Mouse (Mus musculus) hindbrain, postnatal 0 days (tissue): ENCODE measurements around the gene Slc6a8. TPM values are rescaled to one million over a fixed set of nuclear protein-coding genes. Genes with fewer than 3 reads are reported as not detected.

Experiments
- ATAC-seq: fragments of 200-750 bp; cut with Nextera tagmentation; 2 replicates; pipeline ENCODE4 v1.8.0; 2017; ENCODE audit warnings: mild to moderate bottlenecking, moderate TSS enrichment, moderate library complexity
- DNase-seq: peaks from one replicate; pipeline ENCODE4 v3.0.0-alpha.2; 2015; ENCODE audit warnings: low spot score
- H3K27ac ChIP-seq: fragments of 300-500 bp; sonication (generic); 2 replicates; pipeline ENCODE4 v1.5.1; 2014; ENCODE audit warnings: mild to moderate bottlenecking
- H3K27me3 ChIP-seq: fragments of 300-500 bp; sonication (generic); 2 replicates; pipeline ENCODE4 v1.6.1; 2014; ENCODE audit warnings: low read length, mixed read lengths; ENCODE audit not compliant: insufficient read depth
- H3K36me3 ChIP-seq: fragments of 300-500 bp; sonication (generic); 2 replicates; pipeline ENCODE4 v1.6.1; 2014; ENCODE audit warnings: low read length, mixed read lengths; ENCODE audit not compliant: insufficient read depth
- H3K4me1 ChIP-seq: fragments of 300-500 bp; sonication (generic); 2 replicates; pipeline ENCODE4 v1.6.1; 2014; ENCODE audit warnings: antibody characterized with exemption, low read length, mixed read lengths; ENCODE audit not compliant: insufficient read depth
- H3K4me2 ChIP-seq: fragments of 300-500 bp; sonication (generic); 2 replicates; pipeline ENCODE4 v1.6.1; 2014; ENCODE audit warnings: low read depth, mild to moderate bottlenecking, low read length, moderate library complexity, mixed read lengths
- H3K4me3 ChIP-seq: fragments of 300-500 bp; sonication (generic); 2 replicates; pipeline ENCODE4 v1.5.1; 2014; ENCODE audit warnings: low read length
- H3K9ac ChIP-seq: fragments of 300-500 bp; sonication (generic); replicated peaks from 2 replicates; pipeline ENCODE4 v1.6.1; 2014; ENCODE audit warnings: mild to moderate bottlenecking, low read length, moderate library complexity, mixed read lengths
- H3K9me3 ChIP-seq: fragments of 300-500 bp; sonication (generic); 2 replicates; pipeline ENCODE4 v1.6.1; 2016; ENCODE audit warnings: low read length, mixed read lengths
- CTCF ChIP-seq: IDR thresholded peaks from 2 replicates; pipeline ENCODE4 v1.5.1; 2016; ENCODE audit warnings: antibody characterized with exemption, control low read depth, low read depth
- WGBS: fragments of 180-500 bp; shearing (Covaris S2); extraction: QIAGEN DNeasy Blood & Tissue Kit; methylation state at CpG from one replicate; pipeline ENCODE4 v1.1.7; 2014; 5-methylcytosine and 5-hydroxymethylcytosine counted together
- polyA plus RNA-seq: library from polyadenylated mRNA; unstranded; fragments of >200 nt; fragmentation: Nextera tagmentation; extraction: Ambion mirVana; gene quantifications from 2 replicates; pipeline ENCODE4 v1.2.1, GENCODE M21; 2015
- total RNA-seq: library from RNA; depleted of rRNA; stranded (reverse); fragments of >200 nt; gene quantifications from 2 replicates; pipeline ENCODE4 v1.2.3, GENCODE M21; 2014

Gene Slc6a8
- total and polyA plus RNA-seq, 2 experiments from 2014 or later = 8.2 to 61.1 TPM

GRCm38 (mm10) chrX:73675231-73675630, 2.3 kb downstream of the Slc6a8 start:
- H3K36me3 ChIP-seq = no peaks in the 10 kb centered on the region
- H3K4me3 ChIP-seq = 0 out of 2 replicates have a peak overlapping the region, but pooled peaks have one; percentile 58
- no peak overlapping the region for H3K27ac ChIP-seq
- no peak for TF ChIP-seq CTCF
- H3K4me1 ChIP-seq = no peaks in the 10 kb centered on the region
- no peak overlapping the region; the same call in 1 of the 2 replicates for H3K9ac ChIP-seq
- no peaks in the 10 kb centered on the region for H3K27me3 ChIP-seq
- no peaks in the 10 kb centered on the region for H3K9me3 ChIP-seq
- DNase-seq = no peak
- no peak for ATAC-seq
- 74% methylated on average over 2 of the region's 2 CpGs for WGBS
- H3K4me2 ChIP-seq = peak overlapping the region; percentile 65

- no peak for TF ChIP-seq CTCF
- H3K4me2 ChIP-seq = no peak overlapping the region
- H3K4me3 ChIP-seq = no peak overlapping the region
- H3K4me1 ChIP-seq = no peaks in the 10 kb centered on the region
- no peak overlapping the region for H3K27ac ChIP-seq
- H3K27me3 ChIP-seq = no peaks in the 10 kb centered on the region
- H3K36me3 ChIP-seq = no peaks in the 10 kb centered on the region
- DNase-seq (no peak), ATAC-seq (no peak)
- WGBS = 96% methylated on average over 4 of the region's 4 CpGs
- no peaks in the 10 kb centered on the region for H3K9me3 ChIP-seq
- H3K9ac ChIP-seq = no peak overlapping the region
These were observed 3.7 kb downstream of the Slc6a8 start for GRCm38 (mm10) chrX:73676668-73677067.

DNA sequence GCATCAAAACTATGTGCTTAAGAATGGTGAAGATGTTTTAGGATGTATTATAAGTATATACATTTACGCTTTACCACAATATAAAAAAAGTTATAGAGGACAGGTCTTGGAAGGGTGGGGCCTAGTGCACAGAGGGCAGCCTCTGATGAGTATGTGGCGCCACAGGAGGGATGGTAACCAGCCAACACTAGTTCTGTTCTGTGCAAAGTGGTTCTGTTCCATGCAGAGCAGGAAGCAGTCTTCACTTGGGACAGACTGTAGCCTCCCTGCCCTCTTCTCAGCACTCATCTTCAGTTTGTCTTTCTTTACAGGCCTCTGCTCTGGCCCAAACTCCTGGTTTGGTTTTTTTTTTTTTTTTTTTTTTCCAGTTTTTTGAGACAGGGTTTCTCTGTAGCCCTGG, 11.2 kb downstream of the Slc6a8 start:
- Histone ChIP-seq H3K9ac (no peak overlapping the region), H3K4me3 (no peak overlapping the region), H3K27me3 (no peaks in the 10 kb centered on the region), H3K9me3 (no peaks in the 10 kb centered on the region), H3K27ac (no peak overlapping the region), H3K4me2 (no peak overlapping the region), H3K36me3 (peaks cover 8% of the 10 kb centered on the region; the same call in 1 of the 2 replicates), H3K4me1 (no peaks in the 10 kb centered on the region)
- WGBS = 79% methylated on average over 2 of the region's 2 CpGs
- DNase-seq (no peak), ATAC-seq (no peak)
- TF ChIP-seq CTCF = no peak

- DNase-seq (no peak), ATAC-seq (no peak)
- Histone ChIP-seq H3K4me3 (no peak overlapping the region), H3K4me2 (no peak overlapping the region), H3K9me3 (no peaks in the 10 kb centered on the region), H3K27me3 (no peaks in the 10 kb centered on the region), H3K4me1 (no peaks in the 10 kb centered on the region), H3K9ac (no peak overlapping the region), H3K36me3 (peaks cover 8% of the 10 kb centered on the region; the same call in 1 of the 2 replicates), H3K27ac (no peak overlapping the region)
- TF ChIP-seq CTCF = no peak
These were observed 12.0 kb downstream of the Slc6a8 start for GRCm38 (mm10) chrX:73684978-73685377.

GRCm38 (mm10) chrX:73685629-73686028, 12.7 kb downstream of the Slc6a8 start:
- no peak overlapping the region for H3K4me2 ChIP-seq
- H3K9me3 ChIP-seq = no peaks in the 10 kb centered on the region
- WGBS = 56% methylated on average over 3 of the region's 3 CpGs
- no peak for TF ChIP-seq CTCF
- no peaks in the 10 kb centered on the region for H3K4me1 ChIP-seq
- H3K9ac ChIP-seq = no peak overlapping the region
- ATAC-seq = peak; percentile 43; the same call in 1 of the 2 replicates
- no peak overlapping the region for H3K27ac ChIP-seq
- H3K36me3 ChIP-seq = peaks cover 8% of the 10 kb centered on the region; the same call in 1 of the 2 replicates
- H3K27me3 ChIP-seq = no peaks in the 10 kb centered on the region
- no peak overlapping the region for H3K4me3 ChIP-seq
- no peak for DNase-seq

DNA sequence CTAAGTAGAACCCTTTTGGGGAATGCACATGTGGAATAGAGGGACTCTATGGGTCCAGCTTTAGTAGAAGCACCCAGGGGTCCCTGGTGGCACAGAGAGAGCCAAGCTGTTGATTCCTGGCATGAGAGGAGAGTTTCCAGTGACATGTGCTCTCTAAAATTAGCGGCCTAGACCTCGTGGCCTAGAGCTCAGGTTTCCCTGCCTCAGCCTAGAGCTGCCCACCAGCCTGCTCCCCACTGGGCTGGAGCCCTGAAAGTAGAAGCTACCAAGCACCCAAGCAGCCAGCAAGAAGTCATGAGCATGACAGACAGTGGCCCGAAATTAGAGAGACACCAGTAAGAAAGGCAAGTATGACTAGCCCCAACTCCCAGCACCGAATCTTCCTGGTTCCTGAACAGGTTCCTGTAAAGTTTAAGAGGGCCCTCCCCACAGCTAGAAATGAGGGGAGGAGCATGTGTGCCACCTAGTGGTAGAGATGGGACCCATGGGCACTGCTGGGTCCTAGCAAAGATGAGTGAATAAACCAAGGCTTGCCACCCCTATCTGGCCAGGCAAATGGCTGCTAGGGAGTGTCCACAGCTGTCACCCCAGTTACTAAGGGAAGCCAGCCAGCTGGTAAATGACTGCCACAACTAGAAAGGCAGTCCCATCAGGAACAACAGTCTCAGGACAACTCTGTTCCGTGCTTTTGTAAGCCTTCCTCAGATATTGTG, 18.1 kb downstream of the Slc6a8 start:
- Histone ChIP-seq H3K4me3 (no peak overlapping the region), H3K4me1 (no peaks in the 10 kb centered on the region), H3K9ac (no peak overlapping the region), H3K27me3 (no peaks in the 10 kb centered on the region), H3K36me3 (peaks cover 8% of the 10 kb centered on the region; the same call in 1 of the 2 replicates), H3K9me3 (no peaks in the 10 kb centered on the region), H3K4me2 (no peak overlapping the region), H3K27ac (no peak overlapping the region)
- DNase-seq (peak; percentile 50), ATAC-seq (peak; percentile 63; the same call in 1 of the 2 replicates)
- WGBS = 79% methylated on average over 5 of the region's 5 CpGs
- peak; percentile 73 for TF ChIP-seq CTCF

DNA sequence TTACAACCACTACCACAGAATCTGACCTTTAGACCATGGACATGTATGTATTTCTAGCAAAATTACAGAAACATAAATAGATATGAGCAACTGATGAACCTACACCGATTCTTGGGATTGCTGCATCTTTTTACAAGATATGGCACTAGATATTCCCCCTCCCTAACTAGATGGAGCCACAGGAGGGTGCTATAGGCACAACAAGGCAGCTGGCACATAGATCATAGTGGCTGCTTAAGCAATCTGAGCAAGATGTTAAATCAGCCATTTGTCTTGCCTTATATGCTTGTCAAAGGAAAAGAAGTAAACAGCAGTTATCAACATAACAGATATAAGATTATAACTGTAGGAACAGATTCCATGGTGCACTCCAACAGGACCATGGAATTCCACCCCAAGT, 27.5 kb downstream of the Slc6a8 start:
- Histone ChIP-seq H3K4me3 (no peak overlapping the region), H3K9ac (no peak overlapping the region), H3K36me3 (no peaks in the 10 kb centered on the region), H3K4me1 (no peaks in the 10 kb centered on the region), H3K27me3 (no peaks in the 10 kb centered on the region), H3K4me2 (no peak overlapping the region), H3K9me3 (no peaks in the 10 kb centered on the region), H3K27ac (no peak overlapping the region)
- TF ChIP-seq CTCF = peak; percentile 45
- no peak for ATAC-seq
- WGBS = 76% methylated on average over 1 of the region's 1 CpGs
- DNase-seq = no peak
